Mouse (Mus musculus) liver, embryonic 14.5 days (tissue): ENCODE measurements around the gene Mapre3. TPM values are rescaled to one million over a fixed set of nuclear protein-coding genes. Genes with fewer than 3 reads are reported as not detected.

Experiments used
- ATAC-seq: fragments of 200-750 bp; cut with Nextera tagmentation; 2 replicates; pipeline ENCODE4 v1.8.0; 2017; ENCODE audit warnings: moderate number of reproducible peaks, mild to moderate bottlenecking, moderate library complexity; ENCODE audit not compliant: insufficient read depth
- DNase-seq, 3 experiments: peaks; one replicate each; pipeline ENCODE4 v3.0.0-alpha.2; 2012 to 2013; ENCODE audit warnings: low read depth in 3 of 3, low spot score in 3 of 3
- H3K27ac ChIP-seq: fragments of 300-500 bp; sonication (generic); 2 replicates; pipeline ENCODE4 v1.5.1; 2014; ENCODE audit warnings: moderate library complexity, mild to moderate bottlenecking, control low read depth, inconsistent platforms
- H3K27me3 ChIP-seq: fragments of 300-500 bp; sonication (generic); 2 replicates; pipeline ENCODE4 v1.6.1; 2014; ENCODE audit warnings: mild to moderate bottlenecking, low read length, moderate library complexity; ENCODE audit not compliant: control insufficient read depth, insufficient read depth
- H3K36me3 ChIP-seq: fragments of 300-500 bp; sonication (generic); replicated peaks from 2 replicates; pipeline ENCODE4 v1.6.1; 2014; ENCODE audit warnings: low read depth; ENCODE audit not compliant: control insufficient read depth, insufficient read depth
- H3K4me1 ChIP-seq, 2 experiments: fragments of 200-500 bp in 1 of 2; fragments of 300-500 bp in 1 of 2; sonication (generic) in 1 of 2; replicated peaks; 2 replicates each; pipeline ENCODE4 v1.6.1; 2012 to 2014; ENCODE audit warnings: antibody characterized with exemption in 1 of 2, inconsistent platforms in 1 of 2, low read length in 1 of 2; ENCODE audit not compliant: control insufficient read depth in 2 of 2, insufficient read depth in 2 of 2
- H3K4me2 ChIP-seq: fragments of 300-500 bp; sonication (generic); 2 replicates; pipeline ENCODE4 v1.6.1; 2014; ENCODE audit warnings: low read depth, mild to moderate bottlenecking, control low read depth, moderate library complexity
- H3K4me3 ChIP-seq, 2 experiments: fragments of 200-500 bp in 1 of 2; fragments of 300-500 bp in 1 of 2; sonication (generic) in 1 of 2; 2 replicates each; pipeline ENCODE4 v1.5.1; 2012 to 2014; ENCODE audit warnings: low read depth in 2 of 2, low read length in 2 of 2, mild to moderate bottlenecking in 2 of 2, control low read depth in 1 of 2, inconsistent platforms in 1 of 2, moderate library complexity in 1 of 2; ENCODE audit not compliant: insufficient read depth in 1 of 2
- H3K9ac ChIP-seq: fragments of 300-500 bp; sonication (generic); replicated peaks from 2 replicates; pipeline ENCODE4 v1.6.1; 2014; ENCODE audit warnings: mild to moderate bottlenecking, control low read depth, moderate library complexity
- H3K9me3 ChIP-seq: fragments of 300-500 bp; sonication (generic); 2 replicates; pipeline ENCODE4 v1.6.1; 2016; ENCODE audit warnings: low read length, mixed read lengths; ENCODE audit not compliant: control insufficient read depth
- CTCF ChIP-seq: IDR thresholded peaks from 2 replicates; pipeline ENCODE4 v1.5.1; 2016; ENCODE audit warnings: antibody characterized with exemption, low read depth, control low read depth
- EP300 ChIP-seq: IDR thresholded peaks from 2 replicates; pipeline ENCODE4 v1.6.1; 2016; ENCODE audit warnings: antibody characterized with exemption, low read depth
- WGBS: fragments of 180-500 bp; shearing (Covaris S2); extraction: QIAGEN DNeasy Blood & Tissue Kit; methylation state at CpG from one replicate; pipeline ENCODE4 v1.1.7; 2014; ENCODE audit not compliant: insufficient replicate concordance; 5-methylcytosine and 5-hydroxymethylcytosine counted together
- polyA plus RNA-seq, 2 experiments: library from polyadenylated mRNA; depleted of rRNA in 1 of 2; stranded (reverse) in 1 of 2; unstranded in 1 of 2; fragments of >200 nt; fragmentation: Nextera tagmentation in 1 of 2; extraction: Ambion mirVana in 1 of 2; gene quantifications; 2 replicates each; pipeline versions ENCODE4 v1.2.1 to v1.2.3; 2012 to 2014

Mapre3 gene
- polyA plus RNA-seq, 2 experiments, result 1.2 to 2.4 TPM

- Histone ChIP-seq H3K4me1 (peaks cover 7 to 45% of the 10 kb centered on the region in 2 experiments), H3K4me2 (peak overlapping the region; percentile 97)
- no peak for ATAC-seq
Observed at GRCm38 (mm10) chr5:30908426-30909299, 94.2 kb downstream of the Mapre3 start.

DNA sequence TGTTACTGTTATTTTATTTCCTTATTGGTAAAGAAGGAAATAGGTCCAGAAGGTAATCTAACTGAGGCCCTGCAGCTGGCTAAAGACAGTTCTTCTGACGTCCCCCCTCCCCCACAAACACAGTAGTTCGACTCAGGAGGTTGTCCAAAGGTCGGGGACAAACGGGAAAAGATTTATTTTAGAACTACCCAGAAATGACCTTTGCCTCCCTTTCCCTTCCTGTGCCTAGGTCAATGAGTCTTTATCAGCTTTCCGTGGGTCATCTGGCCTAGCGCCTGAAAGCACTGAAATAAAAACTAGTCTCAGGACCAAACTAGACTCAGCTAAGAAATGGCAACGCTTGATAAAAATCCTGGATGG is 94.8 kb downstream of the Mapre3 start:
- Histone ChIP-seq H3K9me3 (no peaks in the 10 kb centered on the region), H3K27me3 (no peaks in the 10 kb centered on the region), H3K27ac (no peak overlapping the region), H3K4me2 (peak overlapping the region; percentile 97), H3K4me1 (peaks cover 10 to 49% of the 10 kb centered on the region in 2 experiments), H3K9ac (no peak overlapping the region), H3K36me3 (peaks cover 18% of the 10 kb centered on the region), H3K4me3 (no peak overlapping the region)
- no peak for TF ChIP-seq CTCF
- DNase-seq, result no peak
- ATAC-seq, result no peak
- WGBS, result 30% methylated on average over 7 of the region's 7 CpGs

More at GRCm38 (mm10) chr5:30908426-30909299, 94.2 kb downstream of the Mapre3 start:
- H3K9me3 ChIP-seq, result no peaks in the 10 kb centered on the region
- peaks cover 25% of the 10 kb centered on the region for H3K36me3 ChIP-seq
- H3K27ac ChIP-seq, result peak overlapping the region; percentile 55; the same call in 1 of the 2 replicates
- 51% methylated on average over 13 of the region's 13 CpGs for WGBS
- TF ChIP-seq CTCF (no peak), EP300 (no peak)
- DNase-seq, result no peak
- H3K9ac ChIP-seq, result peak overlapping the region; percentile 79
- H3K27me3 ChIP-seq, result no peaks in the 10 kb centered on the region
- H3K4me3 ChIP-seq, result peak overlapping the region; percentile 68 to 72

- peaks cover 12 to 55% of the 10 kb centered on the region in 2 experiments for H3K4me1 ChIP-seq
Observed at GRCm38 (mm10) chr5:30909863-30910262, 95.4 kb downstream of the Mapre3 start.

GRCm38 (mm10) chr5:30910481-30910880 is 96.0 kb downstream of the Mapre3 start:
- H3K4me1 ChIP-seq, result peaks cover 12 to 60% of the 10 kb centered on the region in 2 experiments
- ATAC-seq (no peak), DNase-seq (no peak)
- no peak overlapping the region for H3K9ac ChIP-seq
- H3K27me3 ChIP-seq, result no peaks in the 10 kb centered on the region
- no peak for TF ChIP-seq EP300
- no peak for TF ChIP-seq CTCF
- H3K4me2 ChIP-seq, result no peak overlapping the region
- H3K4me3 ChIP-seq, result no peak overlapping the region
- H3K27ac ChIP-seq, result no peak overlapping the region
- no peaks in the 10 kb centered on the region for H3K9me3 ChIP-seq
- peaks cover 8% of the 10 kb centered on the region for H3K36me3 ChIP-seq

More at GRCm38 (mm10) chr5:30909863-30910262, 95.4 kb downstream of the Mapre3 start:
- ATAC-seq, result no peak
- 61% methylated on average over 7 of the region's 7 CpGs for WGBS
- no peak overlapping the region for H3K4me2 ChIP-seq
- no peak overlapping the region for H3K27ac ChIP-seq
- no peaks in the 10 kb centered on the region for H3K27me3 ChIP-seq
- no peak overlapping the region for H3K4me3 ChIP-seq
- TF ChIP-seq EP300 (no peak), CTCF (no peak)
- no peak overlapping the region for H3K9ac ChIP-seq
- no peak for DNase-seq
- H3K36me3 ChIP-seq, result peaks cover 13% of the 10 kb centered on the region
- no peaks in the 10 kb centered on the region for H3K9me3 ChIP-seq

DNA sequence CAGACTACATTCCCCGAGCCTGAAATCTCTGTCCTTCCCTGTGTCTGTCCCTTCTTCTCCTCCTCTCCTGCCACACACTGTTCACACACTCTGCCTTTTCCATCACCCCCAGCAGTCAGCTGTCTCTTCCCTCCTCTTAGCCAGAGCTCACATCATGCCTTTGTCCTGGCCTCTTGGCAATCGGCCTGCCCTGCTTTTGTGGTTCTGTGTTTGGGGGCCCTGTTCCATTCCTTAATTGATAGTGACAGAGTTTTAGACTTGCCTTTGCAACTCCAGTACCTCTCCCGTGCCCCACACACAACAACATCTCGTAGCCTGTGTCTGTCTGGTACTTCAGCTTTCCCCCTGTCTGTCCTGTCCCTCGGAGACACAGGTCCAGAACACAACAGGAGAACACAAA is 97.7 kb downstream of the Mapre3 start:
- H3K27me3 ChIP-seq, result no peaks in the 10 kb centered on the region
- H3K9ac ChIP-seq, result no peak overlapping the region
- DNase-seq (no peak), ATAC-seq (no peak)
- no peak overlapping the region for H3K27ac ChIP-seq
- TF ChIP-seq EP300 (no peak), CTCF (no peak)
- no peaks in the 10 kb centered on the region for H3K36me3 ChIP-seq
- H3K4me3 ChIP-seq, result no peak overlapping the region
- 53% methylated on average over 5 of the region's 5 CpGs for WGBS
- H3K4me1 ChIP-seq, result peaks cover 10 to 65% of the 10 kb centered on the region in 2 experiments
- no peaks in the 10 kb centered on the region for H3K9me3 ChIP-seq
- H3K4me2 ChIP-seq, result no peak overlapping the region
